9 mouse cellular contexts compared by ENCODE assay signal in the genomic region with DNA sequence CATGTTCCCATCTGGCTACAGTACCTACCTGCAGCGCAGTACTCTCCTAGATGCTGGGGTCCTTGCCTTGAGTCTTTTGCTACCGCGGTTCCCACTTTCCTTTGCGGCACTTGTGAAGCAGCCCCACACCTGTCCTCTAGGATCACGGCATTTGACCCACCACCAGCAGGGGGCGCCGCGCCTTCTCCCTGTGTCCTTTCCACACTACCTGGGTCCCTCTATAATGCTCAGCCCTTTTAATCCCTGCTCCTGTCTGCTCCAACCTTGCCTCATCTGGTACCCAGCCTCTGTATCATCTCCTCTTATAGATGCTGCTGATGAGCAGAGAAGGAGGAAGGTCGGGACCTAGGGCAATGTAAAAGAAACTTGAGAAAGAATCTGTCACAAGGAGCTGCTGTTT. TPM values are rescaled to one million over a fixed set of nuclear protein-coding genes. Genes with fewer than 3 reads are reported as not detected.
DNase-seq lines count a peak whose midpoint lies in the region; TF ChIP-seq lines count a peak whose summit lies in the region.
"Had no signal": no experiment of that assay in that cellular context is flagged by ENCODE, and none has a peak within 500 bp of the region (broad histone marks: within the 10 kb centered on the region; RNA-seq: fewer than 3 reads in every experiment).

No protein-coding gene starts in this region.

- DNase-seq in heart, adult 11 months: peak; percentile 87
- no peak for DNase-seq in heart, postnatal 25 days (ENCODE audit: low spot score)
- DNase-seq in NIH3T3 (ENCODE audit: low read depth): peak; percentile 54
- peak; percentile 39 to 50 for DNase-seq in cerebellum, postnatal 4 days (ENCODE audit: low spot score in 2 of 2)
- DNase-seq in hindlimb bud, embryonic 11.5 days (ENCODE audit: extremely low spot score, low read depth, low spot score): peak; percentile 33
- DNase-seq in left cerebral cortex, postnatal 25 days (ENCODE audit: low spot score in 2 of 2): peak; percentile 9 to 36
- peak; percentile 14 for DNase-seq in yolk sac, embryonic 10.5 days (ENCODE audit: low spot score)

- intact Hi-C loops in heart, postnatal 25 days (cut with DNase I): loop anchor here (1.0 kb wide), 1 partner anchor 424 kb away; no protein-coding TSS in a partner anchor
- intact Hi-C loops in left cerebral cortex, postnatal 25 days (cut with DNase I): loop anchor here (5.0 kb wide), 1 partner anchor 265 kb away; no protein-coding TSS in a partner anchor

- no peak overlapping the region for H3K4me3 ChIP-seq in olfactory bulb, adult 2 months (ENCODE audit: insufficient read depth, low read depth, low read length)
- H3K4me3 ChIP-seq: limb, embryonic 15.5 days had no signal

- TF ChIP-seq CTCF in olfactory bulb, adult 2 months (IDR thresholded peaks at IDR 0.05; ENCODE audit: insufficient read depth, low read depth, low read length): peak; percentile 54; the same call in 1 of the 2 replicates

- no peak for TF ChIP-seq POLR2A in olfactory bulb, adult 2 months (IDR thresholded peaks at IDR 0.05; ENCODE audit: insufficient read depth, low read depth, low read length)

- WGBS in olfactory bulb, adult 2 months: 30% methylated on average over 9 of the region's 9 CpGs

- H3K27ac ChIP-seq in olfactory bulb, adult 2 months (ENCODE audit: insufficient read depth, low read depth, low read length): no peak overlapping the region
- H3K27ac ChIP-seq: limb, embryonic 15.5 days had no signal

- peaks cover 2% of the 10 kb centered on the region; the same call in 1 of the 2 replicates for H3K4me1 ChIP-seq in olfactory bulb, adult 2 months (ENCODE audit: control insufficient read depth, insufficient read depth, low read length)
- H3K4me1 ChIP-seq: limb, embryonic 15.5 days had no signal

RNA-seq across cellular contexts. Expression of a gene that starts 53.9 kb away (rescaled TPM):
- total RNA-seq in heart, postnatal 25 days (2021): 1 to 10 TPM; 3.7 to 3.8 TPM
- 10 to 100 TPM; 14.1 to 16.0 TPM for total RNA-seq in left cerebral cortex, postnatal 25 days (2021)
- polyA plus RNA-seq in olfactory bulb, adult 2 months (2012; ENCODE audit: insufficient read depth, insufficient read length, low replicate concordance, missing spikeins): not detected in 2 replicates
